Mouse (Mus musculus): ENCODE measurements around the gene Epb41.

GRCm38 (mm10) chr4:131919506-131920140 lies 155.5 kb downstream of the Epb41 start:
- no peak for TF ChIP-seq GATA1 (IDR thresholded peaks at IDR 0.05; ENCODE audit: borderline replicate concordance, low read length)
- TF ChIP-seq CTCF (IDR thresholded peaks at IDR 0.05; ENCODE audit: low read depth, low read length) = no peak
